Mouse (Mus musculus) intestine, embryonic 16.5 days (tissue): ENCODE results near the gene Gpc2. TPM values are rescaled to one million over a fixed set of nuclear protein-coding genes. Genes with fewer than 3 reads are reported as not detected.

Source experiments
- ATAC-seq: fragments of 200-750 bp; cut with Nextera tagmentation; 2 replicates; pipeline ENCODE4 v1.8.0; 2017; ENCODE audit warnings: moderate TSS enrichment, moderate library complexity
- H3K27ac ChIP-seq: fragments of 300-500 bp; sonication (generic); 2 replicates; pipeline ENCODE4 v1.5.1; 2014; ENCODE audit warnings: mild to moderate bottlenecking, low read length
- H3K27me3 ChIP-seq: fragments of 300-500 bp; sonication (generic); replicated peaks from 2 replicates; pipeline ENCODE4 v1.6.1; 2014; ENCODE audit warnings: low read length, control low read depth, mixed read lengths; ENCODE audit not compliant: control insufficient read depth, insufficient read depth
- H3K36me3 ChIP-seq: fragments of 300-500 bp; sonication (generic); 2 replicates; pipeline ENCODE4 v1.6.1; 2014; ENCODE audit warnings: low read length, control low read depth; ENCODE audit not compliant: control insufficient read depth, insufficient read depth
- H3K4me1 ChIP-seq: fragments of 300-500 bp; sonication (generic); 2 replicates; pipeline ENCODE4 v1.6.1; 2014; ENCODE audit warnings: low read length, control low read depth, mixed read lengths; ENCODE audit not compliant: control insufficient read depth, insufficient read depth
- H3K4me2 ChIP-seq: fragments of 300-500 bp; sonication (generic); 2 replicates; pipeline ENCODE4 v1.6.1; 2014; ENCODE audit warnings: low read depth, low read length, control low read depth
- H3K4me3 ChIP-seq: fragments of 300-500 bp; sonication (generic); 2 replicates; pipeline ENCODE4 v1.5.1; 2014; ENCODE audit warnings: mild to moderate bottlenecking, low read length
- H3K9ac ChIP-seq: fragments of 300-500 bp; sonication (generic); 2 replicates; pipeline ENCODE4 v1.6.1; 2014; ENCODE audit warnings: low read depth, low read length
- H3K9me3 ChIP-seq: fragments of 300-500 bp; sonication (generic); 2 replicates; pipeline ENCODE4 v1.6.1; 2016; ENCODE audit warnings: low read length, control low read depth; ENCODE audit not compliant: control insufficient read depth
- WGBS: fragments of 180-500 bp; shearing (Covaris S2); extraction: QIAGEN DNeasy Blood & Tissue Kit; methylation state at CpG from one replicate; pipeline ENCODE4 v1.1.7; 2014; 5-methylcytosine and 5-hydroxymethylcytosine counted together
- polyA plus RNA-seq: library from polyadenylated mRNA; unstranded; fragments of >200 nt; fragmentation: Nextera tagmentation; extraction: Ambion mirVana; gene quantifications from 2 replicates; pipeline ENCODE4 v1.2.1, GENCODE M21; 2015

Gpc2 gene
- polyA plus RNA-seq, 1 experiment from 2014 or later = 13.1 TPM

GRCm38 (mm10) chr5:138280425-138280768 lies 592 bp upstream of the Gpc2 start:
- Histone ChIP-seq H3K27me3 (no peaks in the 10 kb centered on the region), H3K4me2 (peak overlapping the region; percentile 69), H3K4me1 (peaks cover 10% of the 10 kb centered on the region), H3K36me3 (no peaks in the 10 kb centered on the region), H3K9me3 (peaks cover 9% of the 10 kb centered on the region), H3K9ac (no peak overlapping the region), H3K4me3 (peak overlapping the region; percentile 59), H3K27ac (no peak overlapping the region)
- 22% methylated on average over 26 of the region's 26 CpGs for WGBS
- no peak for ATAC-seq

GRCm38 (mm10) chr5:138277994-138278393 lies 1.8 kb downstream of the Gpc2 start:
- Histone ChIP-seq H3K4me3 (no peak overlapping the region), H3K4me1 (peaks cover 10% of the 10 kb centered on the region), H3K9me3 (peaks cover 9% of the 10 kb centered on the region), H3K27ac (no peak overlapping the region), H3K9ac (no peak overlapping the region), H3K4me2 (no peak overlapping the region), H3K36me3 (no peaks in the 10 kb centered on the region), H3K27me3 (no peaks in the 10 kb centered on the region)
- no peak for ATAC-seq
- 87% methylated on average over 7 of the region's 7 CpGs for WGBS

DNA sequence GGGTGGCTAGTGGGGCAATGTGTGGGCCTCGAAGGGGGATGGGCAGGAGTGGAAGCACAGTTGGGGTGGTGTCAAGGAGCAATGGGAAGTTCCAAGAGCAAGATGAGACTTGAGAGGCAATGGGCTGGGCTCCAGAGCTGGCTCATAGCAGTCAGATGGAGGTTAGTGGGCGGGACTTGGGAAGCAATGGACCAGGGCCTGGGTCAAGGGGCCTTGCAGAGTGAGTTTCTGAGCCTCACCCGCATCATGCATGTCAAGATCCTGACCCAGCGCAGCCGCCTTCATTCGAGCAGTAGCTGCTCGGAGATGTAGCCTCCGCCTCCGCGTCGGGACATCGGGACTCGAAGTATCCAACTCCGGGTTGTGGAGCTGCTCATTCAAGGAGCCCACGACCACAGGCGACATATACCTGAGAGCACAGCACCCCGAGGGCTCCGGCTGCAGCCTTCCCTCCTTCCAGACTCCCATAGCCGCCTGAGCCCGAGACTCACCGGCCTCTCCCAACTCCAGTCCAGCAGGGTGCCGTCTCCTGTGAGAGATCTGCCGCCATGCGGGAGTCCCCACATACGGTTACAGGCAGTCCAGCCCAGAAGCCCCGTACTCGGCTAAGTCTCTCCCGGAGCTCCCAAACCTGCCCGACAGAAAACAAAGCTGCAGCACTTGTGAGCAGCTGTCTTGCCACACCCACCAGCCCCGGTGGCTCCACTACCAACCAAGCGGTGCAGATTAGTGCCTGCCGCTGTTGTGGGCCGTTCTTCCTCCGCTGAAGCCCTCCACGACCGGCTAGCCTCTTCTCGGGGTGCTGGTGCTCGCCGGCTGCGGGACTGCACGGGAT lies 4.4 kb downstream of the Gpc2 start:
- no peak for ATAC-seq
- WGBS = 39% methylated on average over 41 of the region's 41 CpGs
- H3K4me3 ChIP-seq = 0 out of 2 replicates have a peak overlapping the region, but pooled peaks have one; percentile 2
- H3K36me3 ChIP-seq = no peaks in the 10 kb centered on the region
- H3K9me3 ChIP-seq = peaks cover 2% of the 10 kb centered on the region
- H3K4me1 ChIP-seq = peaks cover 9% of the 10 kb centered on the region
- peak overlapping the region; percentile 34 for H3K9ac ChIP-seq
- H3K4me2 ChIP-seq = peak overlapping the region; percentile 41
- no peaks in the 10 kb centered on the region for H3K27me3 ChIP-seq
- H3K27ac ChIP-seq = no peak overlapping the region

GRCm38 (mm10) chr5:138274186-138274585 lies 5.6 kb downstream of the Gpc2 start:
- Histone ChIP-seq H3K36me3 (no peaks in the 10 kb centered on the region), H3K4me3 (no peak overlapping the region), H3K4me1 (peaks cover 6% of the 10 kb centered on the region), H3K4me2 (no peak overlapping the region), H3K27me3 (no peaks in the 10 kb centered on the region), H3K27ac (no peak overlapping the region), H3K9ac (no peak overlapping the region), H3K9me3 (no peaks in the 10 kb centered on the region)
- ATAC-seq = no peak
- 70% methylated on average over 8 of the region's 8 CpGs for WGBS

- peak within 1 kb of the TSS; percentile 30 for H3K4me3 ChIP-seq
- no peaks in the 10 kb centered on the region for H3K36me3 ChIP-seq
- H3K4me1 ChIP-seq = peaks cover 6% of the 10 kb centered on the region
- H3K9me3 ChIP-seq = no peaks in the 10 kb centered on the region
- H3K4me2 ChIP-seq = peak within 1 kb of the TSS; percentile 35
- peak within 1 kb of the TSS; percentile 49 for H3K9ac ChIP-seq
- 5% methylated on average over 12 of the region's 12 CpGs for WGBS
- H3K27me3 ChIP-seq = no peaks in the 10 kb centered on the region
- no peak within 1 kb of the TSS for H3K27ac ChIP-seq
- peak; percentile 57 for ATAC-seq
Measured at GRCm38 (mm10) chr5:138272409-138272923, 7.3 kb downstream of the Gpc2 start, which contains the start of gene Gal3st4. Gene Gal3st4, minus strand, starts transcription at chr5:138272840.

DNA sequence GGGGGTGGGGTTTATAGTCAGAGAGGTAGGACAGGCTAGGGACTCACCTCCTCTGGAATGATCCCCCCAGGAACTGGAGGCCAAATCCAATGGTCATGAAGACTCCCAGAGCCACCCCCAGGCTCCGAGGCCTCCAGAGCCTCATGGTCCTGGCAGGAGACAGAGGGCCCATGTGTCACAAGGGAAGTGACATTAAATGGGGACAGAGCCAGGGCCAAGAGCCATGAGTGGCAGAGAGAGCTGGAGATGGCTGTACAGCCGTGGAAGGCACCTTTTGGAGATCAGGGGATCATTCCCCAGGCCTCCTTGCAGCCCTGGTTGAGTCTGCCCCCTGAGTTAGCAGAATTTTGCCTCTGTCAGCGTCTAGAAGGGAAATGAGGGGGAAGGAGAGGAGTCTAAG lies 8.6 kb downstream of the Gpc2 start:
- no peak overlapping the region for H3K27ac ChIP-seq
- H3K4me3 ChIP-seq = no peak overlapping the region
- no peaks in the 10 kb centered on the region for H3K9me3 ChIP-seq
- no peak for ATAC-seq
- no peaks in the 10 kb centered on the region for H3K36me3 ChIP-seq
- no peak overlapping the region for H3K4me2 ChIP-seq
- WGBS = 62% methylated on average over 3 of the region's 3 CpGs
- no peak overlapping the region for H3K9ac ChIP-seq
- peaks cover 6% of the 10 kb centered on the region for H3K4me1 ChIP-seq
- H3K27me3 ChIP-seq = no peaks in the 10 kb centered on the region

- ATAC-seq = no peak
- Histone ChIP-seq H3K27me3 (no peaks in the 10 kb centered on the region), H3K9ac (no peak overlapping the region), H3K4me2 (no peak overlapping the region), H3K4me3 (no peak overlapping the region), H3K27ac (no peak overlapping the region), H3K4me1 (no peaks in the 10 kb centered on the region), H3K36me3 (no peaks in the 10 kb centered on the region), H3K9me3 (no peaks in the 10 kb centered on the region)
- WGBS = 79% methylated on average over 4 of the region's 4 CpGs
Measured at GRCm38 (mm10) chr5:138268980-138269379, 10.8 kb downstream of the Gpc2 start.

GRCm38 (mm10) chr5:138267114-138267513 lies 12.7 kb downstream of the Gpc2 start:
- Histone ChIP-seq H3K27me3 (no peaks in the 10 kb centered on the region), H3K4me1 (peaks cover 10% of the 10 kb centered on the region), H3K4me3 (no peak overlapping the region), H3K4me2 (no peak overlapping the region), H3K9me3 (no peaks in the 10 kb centered on the region), H3K36me3 (no peaks in the 10 kb centered on the region), H3K27ac (no peak overlapping the region), H3K9ac (no peak overlapping the region)
- ATAC-seq = no peak
- 89% methylated on average over 3 of the region's 3 CpGs for WGBS

- H3K27me3 ChIP-seq = no peaks in the 10 kb centered on the region
- no peak for ATAC-seq
- no peak overlapping the region for H3K4me2 ChIP-seq
- H3K9me3 ChIP-seq = no peaks in the 10 kb centered on the region
- H3K36me3 ChIP-seq = peaks cover 6% of the 10 kb centered on the region; the same call in 1 of the 2 replicates
- H3K4me1 ChIP-seq = peaks cover 12% of the 10 kb centered on the region
- 97% methylated on average over 4 of the region's 4 CpGs for WGBS
- no peak overlapping the region for H3K4me3 ChIP-seq
- no peak overlapping the region for H3K27ac ChIP-seq
- no peak overlapping the region for H3K9ac ChIP-seq
Measured at GRCm38 (mm10) chr5:138265712-138266111, 14.1 kb downstream of the Gpc2 start.
